Mouse (Mus musculus) kidney, adult 2 months (tissue): ENCODE measurements around the gene Cx3cr1.

Experiments used
- CTCF ChIP-seq: fragments of 200-500 bp; conservative IDR thresholded peaks from 2 replicates; pipeline ENCODE4 v1.5.1; 2011; ENCODE audit warnings: low read depth, mild to moderate bottlenecking, control low read depth, low read length, moderate library complexity, mixed read lengths; ENCODE audit not compliant: insufficient read depth, insufficient read length
- POLR2A ChIP-seq: fragments of 200-500 bp; IDR thresholded peaks from one replicate; pipeline ENCODE4 v1.6.1; 2011; ENCODE audit warnings: low read depth, low read length, control low read depth

- TF ChIP-seq POLR2A (no peak), CTCF (no peak)
Observed at GRCm38 (mm10) chr9:119972582-119972981, 97.1 kb downstream of the Cx3cr1 start.
